Mouse (Mus musculus) kidney, adult 11 months (tissue): ENCODE results near the gene Azgp1.
"Not testable (repeated sequence)": the region's sequence is repeated elsewhere in the genome, so short reads cannot be mapped to it uniquely, and the experiment has no call there.

Source experiments
- DNase-seq: peaks from one replicate; pipeline ENCODE4 v3.0.0; 2022

The Azgp1 gene

DNA sequence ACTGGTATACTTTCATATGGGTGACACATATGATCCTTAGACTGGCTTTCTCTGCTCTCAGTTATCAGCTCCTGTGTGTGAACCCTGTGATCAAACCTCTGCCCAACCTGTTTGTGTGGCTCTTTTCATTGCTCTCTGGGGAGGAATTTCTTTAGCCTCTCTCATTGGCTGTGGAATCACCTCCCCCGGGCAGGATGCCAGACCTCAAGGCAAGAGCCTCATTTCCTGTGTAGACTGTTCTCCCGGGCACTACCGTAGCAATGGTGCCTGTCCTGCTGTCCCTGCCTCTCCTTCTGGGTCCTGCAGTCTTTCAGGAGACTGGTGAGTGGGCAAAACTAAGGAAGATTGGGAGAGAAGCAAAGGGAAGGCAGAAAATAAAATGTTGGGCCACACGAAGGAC lies at the start of gene Azgp1:
Gene Azgp1, plus strand, starts transcription at position 221 of the 400 bp plus-strand sequence.
- peak; percentile 64 for DNase-seq

DNA sequence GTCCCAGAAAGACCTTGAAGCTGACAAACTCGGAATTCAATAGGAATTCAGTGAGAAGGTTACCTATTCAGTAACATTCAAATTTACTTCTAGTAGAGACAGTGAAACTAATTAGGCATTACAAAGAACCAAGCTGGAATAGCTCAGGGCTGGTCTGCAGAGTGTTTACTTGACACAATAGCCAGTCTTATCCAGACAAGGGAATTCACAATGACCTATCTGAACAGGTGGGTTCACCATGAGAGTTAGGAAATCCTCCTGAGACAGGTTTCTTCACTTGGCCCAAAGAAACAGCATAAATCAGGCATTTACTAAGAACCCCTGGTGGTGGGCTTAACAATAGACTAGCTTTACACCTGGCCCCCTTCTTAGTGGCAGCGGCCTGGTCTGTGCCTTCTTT lies 47.4 kb upstream of the Azgp1 start:
- DNase-seq, result not testable (repeated sequence)

DNA sequence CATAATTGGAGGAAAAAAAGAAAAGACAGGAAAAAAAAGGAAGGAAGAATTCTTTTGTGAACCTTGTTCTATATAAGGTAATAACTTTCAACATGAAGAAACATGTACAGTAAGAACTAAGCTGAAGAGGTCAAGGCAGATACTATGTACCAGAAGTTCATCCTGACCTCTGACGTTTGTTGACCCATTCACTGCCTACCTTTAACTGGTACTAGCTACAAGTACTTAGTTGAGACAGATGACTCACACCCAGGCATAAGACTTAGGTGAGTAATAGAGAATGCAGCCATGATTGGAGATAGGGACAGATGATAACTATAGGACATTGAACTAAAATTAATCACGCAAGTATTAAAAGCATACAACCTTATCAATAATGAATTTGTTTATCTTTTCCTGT lies 44.8 kb upstream of the Azgp1 start:
- DNase-seq, result no peak

DNA sequence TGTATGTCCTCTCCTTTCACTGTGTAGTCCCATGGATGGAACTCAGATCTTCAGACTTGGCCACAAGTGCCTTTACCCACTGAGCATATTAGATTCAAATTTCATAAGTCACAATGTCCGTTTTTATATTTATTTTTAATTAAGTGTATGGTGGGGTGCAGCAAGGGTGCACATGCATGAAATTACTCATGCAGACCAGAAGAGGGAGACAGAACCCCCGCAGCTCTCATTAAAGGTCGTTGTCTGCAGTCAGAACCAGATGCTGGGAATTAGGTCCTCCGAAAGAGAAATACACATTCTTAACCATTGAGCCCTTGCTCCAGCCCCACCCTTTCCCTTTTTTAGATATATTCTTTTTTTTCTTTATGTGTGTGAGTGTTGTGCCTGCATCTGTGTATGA lies 44.1 kb upstream of the Azgp1 start:
- no peak for DNase-seq

DNA sequence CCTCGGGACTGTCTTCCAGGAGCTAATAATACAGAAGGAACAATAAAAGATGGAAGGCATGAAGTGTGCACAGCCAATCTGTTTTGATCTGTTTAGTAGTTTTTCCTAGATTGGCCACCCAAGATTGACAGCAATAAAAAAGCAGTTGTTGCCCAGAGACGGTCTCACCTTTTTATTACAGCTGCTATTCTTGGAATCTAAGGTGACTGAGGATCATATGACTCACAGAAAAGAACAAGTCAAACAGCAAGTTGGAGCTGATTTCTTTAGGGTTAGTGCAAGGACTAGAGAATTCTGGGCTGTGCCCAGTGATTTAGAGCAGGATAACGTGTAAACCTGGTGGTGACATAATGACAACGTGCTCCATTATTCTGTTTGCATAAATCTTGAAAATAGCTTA lies 40.4 kb upstream of the Azgp1 start:
- no peak for DNase-seq

DNA sequence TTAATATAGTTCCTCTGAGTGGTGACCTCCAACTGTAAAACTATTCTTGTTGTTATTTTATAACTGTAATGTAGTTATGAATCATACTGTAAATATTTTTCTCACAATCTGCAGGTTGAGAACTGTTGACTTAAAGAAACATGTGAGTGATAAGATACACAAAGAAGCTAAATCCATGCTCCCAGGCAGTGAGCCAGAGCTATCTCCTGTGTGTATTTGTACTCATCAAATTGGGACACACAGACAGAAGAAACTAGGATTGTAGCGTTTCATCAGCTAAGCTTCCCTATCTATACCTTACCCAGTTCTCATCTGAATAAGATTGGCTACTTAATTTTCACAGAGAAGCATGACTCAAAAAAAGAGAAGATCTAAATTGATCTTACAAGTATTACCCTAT lies 38.2 kb upstream of the Azgp1 start:
- no peak for DNase-seq

DNA sequence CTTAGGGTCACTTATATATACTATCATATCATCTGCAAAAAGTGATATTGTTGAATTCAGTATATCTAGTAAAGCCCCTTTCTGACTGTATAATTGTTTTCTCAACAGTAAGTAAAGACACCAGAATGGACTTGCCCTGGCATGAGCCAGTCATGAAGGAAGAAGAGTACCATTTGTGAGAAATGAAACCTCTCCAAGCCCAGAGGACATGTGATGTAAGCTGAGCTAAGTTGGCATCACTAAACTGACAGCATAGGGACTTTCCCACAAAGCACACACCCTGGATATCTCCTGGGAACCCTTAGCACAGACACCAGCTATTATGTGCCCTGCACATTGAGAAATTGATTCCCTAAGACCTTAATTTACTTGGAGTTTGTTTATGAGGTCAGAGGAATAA lies 34.0 kb upstream of the Azgp1 start:
- no peak for DNase-seq

DNA sequence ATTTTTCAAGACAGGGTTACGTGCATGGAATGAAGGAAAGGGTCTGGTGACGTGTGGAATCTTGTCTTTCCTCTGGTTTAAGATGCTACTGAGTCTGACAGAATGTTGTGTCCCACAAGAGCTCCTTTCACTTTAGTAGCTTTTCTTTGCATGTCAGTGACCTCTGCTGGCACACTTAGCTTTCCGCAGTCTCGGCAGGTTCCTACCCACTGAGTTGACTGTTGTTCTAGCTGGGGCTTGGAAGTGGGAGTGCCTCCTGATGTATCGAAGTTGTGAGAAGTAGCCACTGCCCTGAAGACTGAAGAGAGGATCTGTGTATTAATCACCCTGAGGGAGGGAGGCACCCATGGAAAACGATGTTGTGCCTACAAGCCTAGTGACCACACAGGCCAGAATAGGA lies 30.1 kb upstream of the Azgp1 start:
- peak; percentile 38 for DNase-seq

DNA sequence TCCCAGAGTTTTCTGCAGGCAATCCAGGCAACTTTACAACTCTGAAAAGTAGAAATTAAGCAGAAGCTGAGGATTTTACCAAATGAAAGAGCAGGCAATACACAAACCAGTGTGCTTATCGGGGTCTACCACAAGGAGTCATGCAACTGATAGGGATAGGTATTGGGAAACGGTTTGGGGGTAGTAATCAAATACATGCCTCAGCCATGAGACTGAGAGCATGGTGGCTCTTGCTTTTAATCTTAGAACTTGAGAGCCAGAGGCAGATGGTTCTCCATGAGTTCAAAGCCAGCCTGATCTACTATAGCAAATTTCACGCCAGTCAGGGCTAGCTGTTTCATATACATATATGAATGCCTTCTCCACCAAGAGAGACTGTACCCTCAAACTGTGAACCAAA lies 24.9 kb upstream of the Azgp1 start:
- no peak for DNase-seq

DNA sequence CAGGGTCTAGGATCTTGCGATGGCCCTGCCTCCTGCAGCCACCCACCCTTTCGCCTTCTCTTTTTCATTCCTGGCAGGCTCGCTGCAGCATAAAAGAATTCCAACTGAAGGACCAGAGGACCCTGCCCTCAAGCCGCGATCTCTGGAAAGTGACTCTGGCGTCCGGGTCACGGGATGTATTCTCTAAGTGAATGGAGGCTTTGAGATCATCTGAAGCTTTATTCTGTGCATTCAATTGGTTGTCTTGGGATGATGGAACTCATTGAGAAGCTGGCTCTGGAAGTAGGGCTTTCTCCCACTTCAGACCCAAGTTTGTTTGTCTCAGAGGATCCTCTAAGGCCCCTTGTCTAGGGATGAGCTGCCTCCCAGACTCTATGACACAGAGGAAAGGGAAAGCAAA lies 18.4 kb upstream of the Azgp1 start, which contains the start of gene Gjc3:
Gene Gjc3, minus strand, starts transcription at position 154 of the 400 bp plus-strand sequence.
- no peak for DNase-seq

DNA sequence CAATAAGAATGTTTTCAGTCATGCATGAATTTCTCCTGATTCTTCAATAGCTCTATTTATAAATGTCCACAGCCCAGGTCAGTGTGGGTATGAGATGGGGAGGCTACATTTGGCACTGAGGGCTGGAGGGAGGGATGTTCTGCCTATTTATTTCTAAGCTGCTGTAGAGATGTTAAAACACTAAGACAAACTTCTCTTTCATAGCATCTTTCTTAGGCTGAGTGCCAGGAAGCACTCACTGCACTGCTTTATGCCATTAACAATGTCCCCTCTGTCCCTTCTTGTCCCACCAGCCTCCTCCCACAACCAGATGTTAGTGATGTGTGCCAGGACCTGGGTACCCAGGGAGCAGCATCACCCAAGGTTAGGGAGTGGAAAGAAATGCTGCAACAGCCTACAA lies 14.8 kb upstream of the Azgp1 start:
- no peak for DNase-seq

DNA sequence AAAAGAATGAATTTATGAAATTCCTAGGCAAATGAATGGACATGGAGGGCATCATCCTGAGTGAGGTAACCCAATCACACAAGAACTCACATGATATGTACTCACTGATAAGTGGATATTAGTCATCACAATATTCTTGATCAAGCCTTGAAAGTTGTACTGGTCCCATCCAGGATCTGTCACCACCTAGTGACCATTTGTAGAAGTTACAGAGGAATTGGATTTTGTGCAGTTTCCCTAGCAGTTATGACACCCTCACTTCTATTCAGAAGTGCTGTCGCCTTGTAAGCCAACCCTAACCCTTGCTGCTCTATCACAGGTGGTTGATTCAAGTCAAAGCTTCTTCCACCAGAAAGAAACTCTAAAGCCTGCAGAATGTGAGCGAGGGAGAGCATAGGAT lies 8.2 kb upstream of the Azgp1 start:
- no peak for DNase-seq

DNA sequence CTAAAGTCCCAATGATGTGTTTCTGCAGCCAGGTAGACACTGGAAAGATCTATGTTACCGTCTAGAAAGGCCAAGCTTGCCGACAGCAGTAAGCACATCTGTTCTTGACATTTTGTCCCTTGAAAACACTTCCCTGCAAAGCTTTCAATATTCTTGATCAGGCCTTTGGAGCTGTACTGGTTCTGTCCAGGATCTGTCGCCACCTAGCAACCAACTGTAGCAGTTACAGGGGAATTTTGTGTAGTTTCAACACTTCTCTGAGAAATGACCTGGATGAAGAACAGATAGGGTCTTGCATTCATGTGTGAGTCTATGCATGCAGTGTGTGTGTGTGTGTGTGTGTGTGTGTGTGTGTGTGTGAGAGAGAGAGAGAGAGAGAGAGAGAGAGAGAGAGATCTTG lies 7.6 kb upstream of the Azgp1 start:
- no peak for DNase-seq

DNA sequence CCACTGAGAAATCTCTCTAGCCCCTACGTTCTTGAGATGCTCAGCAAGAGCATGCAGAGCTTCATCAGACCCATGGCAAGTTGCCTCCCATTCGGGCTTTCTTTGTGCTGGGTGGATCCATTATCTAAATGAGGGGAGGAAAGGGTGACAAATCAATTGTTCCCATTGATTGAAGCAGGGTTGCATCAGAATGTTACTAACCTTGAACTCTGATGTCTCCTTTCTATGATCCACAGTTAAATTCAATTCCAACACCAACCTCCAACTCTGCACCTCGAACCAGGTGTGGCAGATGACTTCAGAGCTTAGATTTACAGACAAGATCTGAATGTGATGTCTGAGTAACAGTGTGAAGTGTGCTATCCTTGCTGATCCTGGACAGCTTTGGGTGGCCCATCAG lies 6.6 kb upstream of the Azgp1 start:
- DNase-seq, result no peak

DNA sequence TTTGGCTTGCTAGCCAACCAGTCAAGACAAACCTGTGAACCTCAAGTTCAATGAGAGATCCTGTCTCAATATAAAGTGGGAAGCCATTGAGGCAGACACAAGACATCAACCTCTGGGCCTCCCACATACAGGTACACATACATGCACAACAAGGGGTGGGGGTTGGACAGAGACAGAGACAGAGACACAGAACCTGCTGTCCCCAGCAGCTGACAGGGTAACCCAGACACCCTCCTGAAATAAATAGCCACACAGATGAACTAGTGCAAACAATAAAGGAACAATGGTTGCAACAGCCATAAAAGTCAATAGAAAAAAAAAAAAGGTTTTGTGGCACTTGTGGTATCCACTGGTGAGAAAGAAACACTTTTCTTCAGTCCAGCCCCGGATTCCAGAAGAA lies 5.9 kb upstream of the Azgp1 start:
- no peak for DNase-seq

DNA sequence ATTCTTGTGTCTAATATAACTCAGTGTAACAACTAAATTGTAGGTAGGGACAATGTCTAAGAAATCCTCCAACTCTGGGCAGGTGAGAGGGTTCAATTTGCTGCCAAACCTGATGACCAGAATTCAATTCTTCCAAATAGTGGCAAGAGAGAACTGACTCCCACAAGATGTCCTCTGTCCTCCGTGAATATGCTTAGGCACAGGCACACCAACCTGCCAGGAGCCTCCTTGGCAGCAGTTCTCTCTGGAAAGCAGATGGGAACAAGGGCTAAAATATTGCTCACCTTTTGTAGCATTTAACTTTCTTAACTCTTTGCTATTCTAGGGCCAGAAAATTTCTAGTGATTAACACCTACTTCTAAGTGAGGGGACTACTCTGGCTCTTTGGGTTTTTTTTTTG lies 4.0 kb upstream of the Azgp1 start:
- peak; percentile 9 for DNase-seq

DNA sequence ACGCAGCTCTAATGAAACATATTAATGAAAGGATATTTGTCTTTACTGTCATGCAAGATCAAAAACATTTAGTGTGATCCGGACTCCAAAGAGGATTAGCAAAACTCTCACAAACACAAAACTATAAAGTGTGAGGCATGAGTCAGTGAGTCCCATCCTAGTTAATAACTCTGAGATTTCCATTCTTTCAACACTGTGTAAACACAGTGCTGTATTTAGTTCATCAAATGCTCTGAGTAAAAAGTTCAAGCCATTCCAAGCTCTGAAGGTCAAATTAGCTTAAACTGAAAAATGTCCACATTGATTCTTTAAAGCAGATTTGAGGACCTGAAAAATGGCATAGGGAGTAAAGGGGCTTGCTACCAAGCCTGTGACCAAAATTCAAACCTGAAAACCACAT lies 2.2 kb upstream of the Azgp1 start:
- no peak for DNase-seq

DNA sequence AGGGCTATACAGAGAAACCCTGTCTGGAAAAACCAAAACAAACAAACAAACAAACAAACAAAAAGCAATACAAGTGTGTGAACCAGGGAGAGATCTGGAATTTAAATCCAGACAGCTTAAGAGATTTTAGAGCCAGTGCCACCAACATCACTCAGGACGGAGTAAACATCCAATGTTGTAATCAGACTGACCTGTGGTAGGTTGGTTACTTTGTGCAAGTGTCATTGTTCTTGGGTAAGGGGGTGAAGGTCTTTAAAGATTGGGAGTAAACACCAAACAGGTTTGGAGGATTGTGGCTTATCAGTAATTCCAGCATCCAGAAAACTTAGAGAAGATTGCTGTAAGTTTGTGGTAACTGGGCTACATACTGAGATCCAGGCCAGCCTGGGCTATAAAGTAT lies 5.0 kb downstream of the Azgp1 start:
- DNase-seq, result no peak

DNA sequence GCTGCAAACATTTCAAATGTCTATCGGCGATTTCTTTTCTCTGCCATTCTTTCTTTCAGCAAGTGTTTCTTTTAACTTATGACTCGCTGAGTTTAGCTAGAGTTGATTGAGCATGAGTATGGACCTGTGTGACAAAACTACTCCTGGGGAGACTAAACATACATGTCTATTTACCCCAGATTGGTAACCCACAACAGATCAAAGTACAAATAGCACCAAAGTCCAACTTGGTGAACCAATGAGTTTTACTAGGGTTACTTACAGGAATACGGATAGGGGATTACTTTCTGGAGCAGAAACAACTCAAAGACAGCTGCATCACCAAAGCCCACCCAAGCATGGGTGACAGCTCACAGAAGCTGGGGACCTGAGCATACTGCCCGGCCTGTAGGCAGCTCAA lies 28.1 kb downstream of the Azgp1 start:
- no peak for DNase-seq

DNA sequence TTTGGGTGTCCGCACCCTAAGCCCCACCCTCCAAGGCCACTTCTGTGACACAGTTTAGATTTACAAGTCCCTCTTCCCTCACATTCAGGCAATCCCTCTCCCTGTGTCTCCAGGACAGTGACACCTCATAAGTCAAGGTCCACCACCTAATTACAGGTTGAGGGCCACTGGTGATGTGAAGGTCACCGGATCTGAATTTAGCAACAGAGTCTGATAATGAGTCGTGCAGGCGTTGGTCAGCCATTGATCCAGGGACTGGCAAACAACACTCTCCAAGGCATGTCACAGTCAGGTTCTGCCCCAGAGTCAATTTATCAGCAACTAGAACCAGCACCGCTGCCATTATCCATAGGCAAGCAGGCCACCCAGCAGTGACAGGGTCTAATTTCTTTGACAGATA lies 31.1 kb downstream of the Azgp1 start:
- DNase-seq, result no peak

DNA sequence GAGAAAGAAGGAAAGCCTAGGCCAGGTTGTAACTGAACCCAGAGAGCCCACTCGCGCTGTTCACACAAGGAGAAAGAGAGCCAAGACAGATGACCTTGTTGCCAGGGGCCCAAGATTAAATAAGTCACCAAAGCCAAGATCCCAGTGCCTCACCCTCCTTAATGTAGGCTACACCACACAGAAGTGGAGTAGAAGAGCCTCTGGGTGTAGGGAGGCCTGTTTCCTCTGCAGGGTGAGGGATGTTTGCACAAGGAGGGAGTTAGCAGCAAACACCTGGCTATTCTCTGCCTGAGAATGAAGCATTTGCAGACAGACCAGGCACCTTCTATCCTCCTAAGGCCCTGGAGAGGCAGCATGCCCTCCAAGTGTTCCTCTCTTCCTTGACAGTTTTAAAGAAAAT lies 35.2 kb downstream of the Azgp1 start:
- no peak for DNase-seq

DNA sequence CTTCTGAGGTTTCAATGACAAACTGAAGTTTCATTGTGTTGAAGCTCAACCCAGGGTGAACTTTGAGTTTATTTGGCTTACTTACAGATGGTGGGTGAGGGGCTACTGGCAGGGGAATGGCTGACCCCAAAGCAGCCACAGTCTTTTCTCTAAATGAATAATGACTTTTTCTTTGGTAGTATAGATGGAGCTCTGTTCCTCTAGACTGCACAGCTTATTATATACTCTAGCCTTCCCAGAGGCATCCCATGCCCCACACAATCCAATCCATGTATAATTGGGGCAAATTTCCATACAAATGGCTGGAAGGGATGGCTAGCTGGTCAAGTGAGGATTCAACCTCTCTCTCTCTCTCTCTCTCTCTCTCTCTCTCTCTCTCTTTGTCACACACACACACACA lies 35.7 kb downstream of the Azgp1 start:
- DNase-seq, result no peak

DNA sequence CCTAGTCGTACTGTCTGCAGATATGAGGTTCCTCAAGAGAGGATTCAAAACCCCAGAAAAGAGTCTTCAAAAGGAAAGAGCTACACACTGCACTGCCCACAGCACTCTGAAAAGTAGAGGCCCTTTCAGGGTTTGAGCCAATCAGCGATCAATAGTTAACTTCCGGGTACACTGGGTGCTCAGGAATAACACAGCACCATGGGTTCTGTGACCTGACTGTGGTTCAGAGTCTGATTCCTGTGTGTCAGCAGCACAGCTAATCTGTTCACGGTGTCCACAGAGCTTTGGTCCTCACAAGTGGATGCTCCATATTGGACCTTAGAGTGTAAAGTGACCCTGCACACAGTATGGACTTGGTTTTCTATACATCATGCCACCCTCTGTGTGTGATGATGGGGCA lies 38.3 kb downstream of the Azgp1 start:
- not testable (repeated sequence) for DNase-seq

DNA sequence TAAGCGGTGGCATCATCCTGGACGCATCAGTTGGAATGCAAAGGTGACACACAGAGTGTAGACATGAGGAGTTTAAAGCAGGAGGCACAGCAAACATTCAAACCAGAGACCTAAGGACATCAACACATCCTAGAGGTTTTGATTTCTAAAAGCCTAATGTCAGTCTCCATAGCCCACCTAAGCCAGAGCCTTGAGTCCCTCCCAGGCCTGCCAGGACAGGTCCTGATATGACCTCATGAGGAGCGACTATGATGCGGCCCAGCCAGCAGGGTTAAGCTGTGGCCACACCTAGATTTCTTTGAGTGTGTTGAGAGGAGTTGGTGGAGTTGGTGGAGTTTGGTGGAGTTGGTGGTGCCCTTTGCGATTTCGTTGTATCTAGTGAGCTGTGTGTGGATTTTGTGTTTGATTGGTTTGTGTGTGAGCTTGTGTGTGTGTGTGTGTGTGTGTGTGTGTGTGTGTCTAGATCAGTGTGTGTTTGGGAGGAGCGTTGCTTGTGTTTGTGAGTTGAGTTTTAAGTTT lies 39.7 kb downstream of the Azgp1 start, which contains the start of the genes Smok3a and Smok3b:
Gene Smok3a, plus strand, starts transcription at position 301 of the 519 bp plus-strand sequence.
Gene Smok3b, plus strand, starts transcription at position 469 of the 519 bp plus-strand sequence.
- not testable (repeated sequence) for DNase-seq
